Mouse (Mus musculus): ENCODE data around the gene Fam178b.

Gene Fam178b

DNA sequence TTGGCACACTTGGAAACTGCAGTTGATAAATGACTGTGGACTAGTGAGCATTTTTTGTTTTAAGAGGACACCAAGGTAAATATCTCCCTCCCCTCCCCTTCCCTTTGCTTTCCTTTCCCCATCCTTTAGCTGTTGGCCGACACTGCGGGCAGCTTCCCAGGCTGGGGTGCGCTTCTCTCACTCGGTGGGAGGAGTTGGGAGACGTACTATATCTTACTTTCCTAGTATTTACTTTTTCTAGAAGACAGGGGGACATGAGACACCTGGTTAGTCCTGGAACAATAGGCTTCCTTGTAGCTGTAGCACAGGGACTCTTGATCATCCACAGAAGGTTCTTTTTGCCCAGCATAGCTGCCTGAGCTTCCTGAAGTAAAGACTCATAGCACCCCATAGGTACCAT lies 158.9 kb downstream of the Fam178b start:
- DNase-seq (ENCODE audit: low spot score in 2 of 2) = no peak

DNA sequence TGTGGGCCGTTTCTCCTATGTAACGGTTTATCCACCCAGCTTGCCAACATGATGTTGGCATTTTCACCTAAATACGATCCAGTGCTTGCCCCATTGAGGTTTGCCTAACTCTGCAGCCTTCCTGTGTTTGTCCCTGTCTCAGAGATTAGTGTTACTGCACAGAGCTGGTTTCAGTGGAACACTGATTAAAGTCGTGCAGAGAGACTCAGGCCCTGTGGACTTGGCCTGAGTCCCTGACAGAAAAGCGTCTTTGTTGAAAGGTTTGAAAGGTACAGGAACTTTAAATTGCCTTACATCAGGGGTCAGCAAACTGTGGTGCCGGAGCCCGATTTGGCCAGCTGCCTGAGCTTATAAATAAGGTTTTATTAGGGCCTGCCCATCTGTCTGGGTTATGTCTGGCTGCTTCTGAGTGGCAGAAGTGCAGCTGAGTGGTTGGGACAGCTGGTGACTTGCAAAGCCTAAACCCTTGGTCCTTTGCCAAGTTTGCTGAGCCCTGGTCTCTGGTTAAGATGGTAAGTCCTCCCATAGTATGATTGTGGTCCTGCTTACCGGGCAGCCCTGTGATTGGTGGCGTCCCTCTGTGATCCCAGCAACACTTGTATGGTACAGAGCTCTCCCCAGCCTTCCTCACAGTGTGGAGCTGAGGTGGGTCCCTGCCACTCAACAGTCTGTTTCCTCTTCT lies 159.5 kb downstream of the Fam178b start:
- DNase-seq (ENCODE audit: low spot score in 2 of 2) = no peak

DNA sequence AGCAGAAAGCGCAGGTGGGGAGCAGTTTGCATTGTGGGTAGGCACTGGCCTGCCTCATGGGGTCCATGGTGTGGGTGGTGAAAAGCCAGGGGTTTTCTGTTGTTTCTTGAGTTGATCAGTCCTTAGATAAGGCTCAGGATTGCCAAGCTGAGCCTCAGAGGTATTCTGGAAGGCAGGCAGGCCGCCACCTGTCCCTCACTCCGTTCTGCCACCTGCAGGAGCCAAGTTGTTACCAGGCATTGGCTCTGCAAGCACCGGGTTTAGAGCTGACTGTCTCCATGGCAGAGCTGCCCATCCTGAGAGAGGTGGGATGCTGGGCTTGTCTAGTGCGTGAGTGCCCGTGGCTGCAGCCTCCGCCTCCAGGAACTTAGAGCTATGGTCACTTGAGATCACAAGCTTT lies 160.8 kb downstream of the Fam178b start:
- no peak for DNase-seq (ENCODE audit: low spot score in 2 of 2)

DNA sequence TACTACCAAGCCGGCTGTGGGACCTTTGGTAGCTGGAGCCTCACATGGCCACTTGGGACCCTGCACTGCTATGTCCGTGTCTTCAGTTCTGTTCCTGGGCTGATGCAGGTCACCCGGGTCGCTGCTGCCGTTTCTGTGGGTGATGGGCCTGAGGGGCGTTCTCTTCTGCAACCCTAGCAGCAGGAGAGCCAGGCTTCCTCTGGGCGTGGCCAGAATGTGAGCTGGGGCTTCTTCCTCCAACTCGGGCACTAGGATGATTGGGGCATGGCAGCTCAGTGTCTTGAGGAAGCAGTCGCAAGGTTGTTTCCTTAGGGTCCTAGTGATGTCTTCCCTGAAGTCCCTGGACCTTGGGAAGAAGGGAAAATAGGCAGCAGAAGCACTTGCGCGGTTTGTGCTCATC lies 163.4 kb downstream of the Fam178b start:
- DNase-seq (ENCODE audit: low spot score in 2 of 2) = no peak

DNA sequence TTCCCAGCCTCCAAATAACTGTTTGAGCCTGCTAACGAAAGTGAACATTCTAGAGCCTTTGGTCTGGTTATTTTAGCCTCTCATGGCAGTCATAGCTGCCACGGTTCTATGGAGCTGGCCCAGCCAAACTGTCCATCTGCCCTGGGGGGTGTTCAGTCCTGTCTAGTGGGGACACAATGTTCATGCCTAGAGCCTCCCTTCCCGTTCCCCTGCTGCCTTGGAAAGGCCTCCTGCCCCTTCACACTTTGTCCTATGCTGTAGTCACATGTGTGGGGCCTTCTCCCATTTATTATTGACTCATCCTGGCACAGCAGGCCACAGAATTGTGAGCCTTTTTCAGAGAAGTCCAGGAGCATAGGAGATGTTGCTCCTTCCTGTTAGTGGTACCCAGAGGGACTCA lies 164.7 kb downstream of the Fam178b start:
- no peak for DNase-seq (ENCODE audit: low spot score in 2 of 2)

DNA sequence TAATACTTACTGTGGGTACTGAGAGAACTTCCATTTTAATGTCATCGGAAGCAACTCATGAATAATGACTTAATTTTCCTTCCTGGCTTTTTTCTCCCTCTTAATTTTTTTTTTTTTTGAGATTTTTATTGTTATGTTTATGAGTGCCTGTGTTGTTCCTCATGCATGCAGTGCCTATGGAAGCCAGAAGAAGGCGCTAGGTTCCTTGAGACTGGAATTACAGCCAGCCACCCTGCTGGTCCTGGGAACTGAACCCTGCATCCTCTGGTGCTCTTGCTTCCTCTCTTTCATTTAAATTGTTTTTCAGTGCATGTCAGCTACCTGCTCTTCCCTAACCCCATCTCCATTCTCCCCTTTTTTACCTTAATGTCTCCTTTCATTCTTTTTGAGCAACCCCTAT lies 169.3 kb downstream of the Fam178b start:
- no peak for DNase-seq (ENCODE audit: low spot score in 2 of 2)

DNA sequence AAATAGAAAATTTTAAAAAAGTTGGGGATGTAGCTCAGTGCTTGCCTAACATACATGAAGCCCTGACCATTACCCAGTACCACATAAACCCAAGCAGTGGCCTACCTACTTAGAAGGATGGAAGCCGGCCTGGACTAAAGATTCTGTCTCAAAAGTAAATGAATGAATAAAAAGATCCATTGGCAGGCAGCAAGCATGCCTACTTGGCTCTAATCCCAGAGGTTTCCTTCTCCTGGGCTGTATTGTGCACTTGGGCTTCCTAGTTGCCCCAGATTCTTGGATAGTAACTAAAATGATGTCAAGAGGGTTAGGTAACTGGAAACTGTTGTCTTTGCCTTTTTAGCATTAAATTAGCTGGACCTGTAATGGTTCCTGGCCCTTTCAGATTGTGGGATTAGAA lies 169.7 kb downstream of the Fam178b start:
- DNase-seq (ENCODE audit: low spot score in 2 of 2) = no peak

DNA sequence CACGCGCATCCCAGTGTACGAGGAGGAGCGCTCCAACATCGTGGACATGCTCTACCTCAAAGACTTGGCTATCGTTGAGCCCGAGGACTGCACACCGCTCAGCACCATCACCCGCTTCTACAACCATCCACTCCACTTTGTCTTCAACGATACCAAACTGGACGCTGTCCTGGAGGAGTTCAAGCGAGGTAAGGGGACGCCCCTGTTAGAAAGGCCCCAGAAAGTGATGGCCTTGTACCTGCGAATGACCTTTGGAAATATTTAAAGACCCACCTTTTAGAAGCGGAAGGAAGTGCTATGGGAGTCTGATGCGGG lies 170.1 kb downstream of the Fam178b start:
- no peak for DNase-seq (ENCODE audit: low spot score in 2 of 2)

Data from urinary bladder, postnatal 36 days (tissue).